Mouse (Mus musculus): ENCODE measurements around the gene Trim47. TPM values are rescaled to one million over a fixed set of nuclear protein-coding genes. Genes with fewer than 3 reads are reported as not detected.

Trim47 gene
- polyA plus RNA-seq, 1 experiment from 2014 or later: 6.2 TPM

Other genes with a start within 250 kb of the Trim47 start
- gene Smim5, start 227.2 kb downstream of the Trim47 start, polyA plus RNA-seq (2016; fragmentation: Nextera tagmentation; extraction: Ambion mirVana): 47.5 and 48.9 TPM in 2 replicates
- 3.1 and 3.7 TPM in 2 replicates for gene Smim6, start 215.2 kb downstream of the Trim47 start, polyA plus RNA-seq (2016; fragmentation: Nextera tagmentation; extraction: Ambion mirVana)
- 23.1 and 24.5 TPM in 2 replicates for gene Sap30bp, start 193.9 kb downstream of the Trim47 start, polyA plus RNA-seq (2016; fragmentation: Nextera tagmentation; extraction: Ambion mirVana)
- gene Recql5, start 193.7 kb downstream of the Trim47 start, polyA plus RNA-seq (2016; fragmentation: Nextera tagmentation; extraction: Ambion mirVana): 14.9 and 17.6 TPM in 2 replicates
- gene Itgb4, start 152.5 kb downstream of the Trim47 start, polyA plus RNA-seq (2016; fragmentation: Nextera tagmentation; extraction: Ambion mirVana): 0.31 and 0.44 TPM in 2 replicates
- 187 and 200 TPM in 2 replicates for gene Galk1, start 114.5 kb downstream of the Trim47 start, polyA plus RNA-seq (2016; fragmentation: Nextera tagmentation; extraction: Ambion mirVana)
- gene H3f3b, start 99.2 kb downstream of the Trim47 start, polyA plus RNA-seq (2016; fragmentation: Nextera tagmentation; extraction: Ambion mirVana): 816 and 835 TPM in 2 replicates
- gene Unk, start 96.9 kb downstream of the Trim47 start, polyA plus RNA-seq (2016; fragmentation: Nextera tagmentation; extraction: Ambion mirVana): 18.7 and 20.2 TPM in 2 replicates
- gene Unc13d, start 49.2 kb downstream of the Trim47 start, polyA plus RNA-seq (2016; fragmentation: Nextera tagmentation; extraction: Ambion mirVana): 48.9 and 50.1 TPM in 2 replicates
- gene Wbp2, start 40.2 kb downstream of the Trim47 start, polyA plus RNA-seq (2016; fragmentation: Nextera tagmentation; extraction: Ambion mirVana): 76.4 and 77.8 TPM in 2 replicates
- gene Trim65, start 3.9 kb upstream of the Trim47 start, polyA plus RNA-seq (2016; fragmentation: Nextera tagmentation; extraction: Ambion mirVana): 1.7 and 2.0 TPM in 2 replicates
- gene Mrpl38, start 11.7 kb upstream of the Trim47 start, polyA plus RNA-seq (2016; fragmentation: Nextera tagmentation; extraction: Ambion mirVana): 76.7 and 81.5 TPM in 2 replicates
- 14.3 and 15.0 TPM in 2 replicates for gene Fbf1, start 41.0 kb upstream of the Trim47 start, polyA plus RNA-seq (2016; fragmentation: Nextera tagmentation; extraction: Ambion mirVana)
- gene Ten1, start 71.6 kb upstream of the Trim47 start, polyA plus RNA-seq (2016; fragmentation: Nextera tagmentation; extraction: Ambion mirVana): 43.4 and 44.0 TPM in 2 replicates
- gene Acox1, start 71.8 kb upstream of the Trim47 start, polyA plus RNA-seq (2016; fragmentation: Nextera tagmentation; extraction: Ambion mirVana): 15.3 and 19.7 TPM in 2 replicates
- 0.30 and 0.31 TPM in 2 replicates for gene Evpl, start 110.9 kb upstream of the Trim47 start, polyA plus RNA-seq (2016; fragmentation: Nextera tagmentation; extraction: Ambion mirVana)
- 66.4 and 66.8 TPM in 2 replicates for gene Srp68, start 147.0 kb upstream of the Trim47 start, polyA plus RNA-seq (2016; fragmentation: Nextera tagmentation; extraction: Ambion mirVana)
- not detected in 2 replicates for gene Galr2, start 153.7 kb upstream of the Trim47 start, polyA plus RNA-seq (2016; fragmentation: Nextera tagmentation; extraction: Ambion mirVana)
- gene Exoc7, start 180.0 kb upstream of the Trim47 start, polyA plus RNA-seq (2016; fragmentation: Nextera tagmentation; extraction: Ambion mirVana): 29.7 and 31.8 TPM in 2 replicates
- 1.2 and 1.4 TPM in 2 replicates for gene Foxj1, start 208.2 kb upstream of the Trim47 start, polyA plus RNA-seq (2016; fragmentation: Nextera tagmentation; extraction: Ambion mirVana)